Mouse (Mus musculus) heart, embryonic 14.5 days (tissue): Measurements from ENCODE around the gene Mdga2. TPM values are rescaled to one million over a fixed set of nuclear protein-coding genes. Genes with fewer than 3 reads are reported as not detected.

ENCODE experiments used
- ATAC-seq: fragments of 200-750 bp; cut with Nextera tagmentation; 2 replicates; pipeline ENCODE4 v1.8.0; 2017; ENCODE audit warnings: low read depth, moderate TSS enrichment; ENCODE audit not compliant: insufficient number of reproducible peaks, insufficient read depth, low FRiP score
- H3K27ac ChIP-seq, 2 experiments: fragments of 200-500 bp in 1 of 2; fragments of 300-500 bp in 1 of 2; sonication (generic) in 1 of 2; replicated peaks in 1 of 2; 2 replicates each; pipeline ENCODE4 v1.5.1; 2012 to 2014; ENCODE audit warnings: low read depth in 2 of 2, low read length in 2 of 2, control low read depth in 1 of 2, mild to moderate bottlenecking in 1 of 2, mixed read lengths in 1 of 2; ENCODE audit not compliant: control insufficient read depth in 1 of 2, insufficient read depth in 1 of 2
- H3K27me3 ChIP-seq: fragments of 300-500 bp; sonication (generic); 2 replicates; pipeline ENCODE4 v1.6.1; 2014; ENCODE audit warnings: mild to moderate bottlenecking, low read length, control low read depth; ENCODE audit not compliant: control insufficient read depth, insufficient read depth
- H3K36me3 ChIP-seq: fragments of 300-500 bp; sonication (generic); 2 replicates; pipeline ENCODE4 v1.6.1; 2014; ENCODE audit warnings: mild to moderate bottlenecking, control low read depth, low read length, mixed read lengths; ENCODE audit not compliant: control insufficient read depth, insufficient read depth
- H3K4me1 ChIP-seq, 2 experiments: fragments of 200-500 bp in 1 of 2; fragments of 300-500 bp in 1 of 2; sonication (generic) in 1 of 2; 2 replicates each; pipeline ENCODE4 v1.6.1; 2012 to 2014; ENCODE audit warnings: low read length in 2 of 2, control low read depth in 1 of 2, mixed read lengths in 1 of 2; ENCODE audit not compliant: control insufficient read depth in 2 of 2, insufficient read depth in 2 of 2
- H3K4me2 ChIP-seq: fragments of 300-500 bp; sonication (generic); 2 replicates; pipeline ENCODE4 v1.6.1; 2014; ENCODE audit warnings: mild to moderate bottlenecking, low read length
- H3K4me3 ChIP-seq, 2 experiments: fragments of 200-500 bp in 1 of 2; fragments of 300-500 bp in 1 of 2; sonication (generic) in 1 of 2; 2 replicates each; pipeline ENCODE4 v1.5.1; 2012 to 2014; ENCODE audit warnings: low read length in 2 of 2, mild to moderate bottlenecking in 2 of 2, control low read depth in 1 of 2, low read depth in 1 of 2, moderate library complexity in 1 of 2; ENCODE audit not compliant: control insufficient read depth in 1 of 2, insufficient read depth in 1 of 2
- H3K9ac ChIP-seq: fragments of 300-500 bp; sonication (generic); 2 replicates; pipeline ENCODE4 v1.6.1; 2014; ENCODE audit warnings: mild to moderate bottlenecking, low read length
- H3K9me3 ChIP-seq: fragments of 300-500 bp; sonication (generic); 2 replicates; pipeline ENCODE4 v1.6.1; 2016; ENCODE audit warnings: low read length, control low read depth; ENCODE audit not compliant: control insufficient read depth
- WGBS: fragments of 180-500 bp; shearing (Covaris S2); extraction: QIAGEN DNeasy Blood & Tissue Kit; methylation state at CpG from one replicate; pipeline ENCODE4 v1.1.7; 2014; 5-methylcytosine and 5-hydroxymethylcytosine counted together
- polyA plus RNA-seq: library from polyadenylated mRNA; unstranded; fragments of >200 nt; fragmentation: Nextera tagmentation; extraction: Ambion mirVana; gene quantifications from 2 replicates; pipeline ENCODE4 v1.2.1, GENCODE M21; 2014

The Mdga2 gene
- polyA plus RNA-seq, 1 experiment from 2014 or later = 0.34 TPM

DNA sequence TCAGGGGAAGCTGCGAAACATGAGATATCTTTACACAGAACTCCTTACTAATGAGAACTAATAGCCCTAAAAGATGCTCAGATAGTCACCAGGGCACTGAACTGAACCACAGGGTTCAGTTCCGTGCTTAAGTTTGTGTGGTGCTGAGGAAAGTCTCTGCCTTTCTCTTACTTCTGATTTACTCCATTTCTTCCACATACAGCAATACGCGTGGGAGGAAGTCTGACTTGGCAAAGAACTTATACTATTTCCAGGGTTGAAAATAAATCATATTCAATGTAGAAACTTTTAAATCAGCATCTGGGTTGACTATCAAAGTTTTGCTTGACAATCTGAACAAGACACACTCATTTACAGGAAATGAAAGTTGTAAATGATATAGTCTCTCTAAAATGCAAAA, 180.5 kb downstream of the Mdga2 start:
- Histone ChIP-seq H3K27me3 (no peaks in the 10 kb centered on the region), H3K27ac (no peak overlapping the region), H3K9me3 (no peaks in the 10 kb centered on the region), H3K36me3 (no peaks in the 10 kb centered on the region), H3K9ac (no peak overlapping the region), H3K4me2 (no peak overlapping the region), H3K4me1 (no peaks in the 10 kb centered on the region), H3K4me3 (no peak overlapping the region)
- no peak for ATAC-seq
- 74% methylated on average over 4 of the region's 4 CpGs for WGBS

DNA sequence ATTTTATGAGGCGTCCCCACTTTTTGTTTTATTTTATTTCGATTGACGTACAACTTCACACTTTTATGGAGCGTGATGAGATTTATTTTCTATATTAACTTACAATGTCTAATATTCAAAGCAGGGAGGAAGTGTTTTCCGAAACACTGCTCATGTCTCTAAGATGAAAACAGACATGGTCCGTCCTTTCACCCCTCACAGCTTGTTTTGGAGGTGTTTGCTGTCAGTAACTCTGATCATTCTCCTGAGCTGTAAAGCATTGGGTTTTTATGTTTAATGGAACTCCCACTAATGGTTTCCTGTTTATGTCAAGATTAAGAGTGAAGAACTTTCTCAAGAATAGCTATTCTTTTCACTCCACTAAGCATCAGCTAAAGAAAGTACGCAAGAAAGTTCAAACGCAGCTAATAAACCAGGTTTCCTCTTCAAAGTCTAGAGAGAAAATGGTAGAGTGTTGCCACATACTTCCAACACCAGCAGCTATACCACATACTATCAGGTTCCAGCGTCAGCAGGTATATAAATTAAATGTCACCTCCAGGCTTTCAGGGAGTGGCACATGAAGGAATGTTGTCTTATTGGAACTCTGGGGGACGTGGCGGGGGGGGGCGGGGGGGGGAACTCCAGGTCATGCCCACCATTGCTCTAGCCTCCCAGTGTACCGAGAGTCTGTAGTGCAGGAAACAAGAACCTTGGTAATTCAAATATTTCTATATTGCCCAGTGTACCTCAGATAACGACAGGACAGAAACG, 186.7 kb downstream of the Mdga2 start:
- Histone ChIP-seq H3K4me3 (no peak overlapping the region), H3K27me3 (no peaks in the 10 kb centered on the region), H3K27ac (no peak overlapping the region), H3K36me3 (no peaks in the 10 kb centered on the region), H3K4me2 (no peak overlapping the region), H3K9me3 (no peaks in the 10 kb centered on the region), H3K4me1 (no peaks in the 10 kb centered on the region), H3K9ac (no peak overlapping the region)
- ATAC-seq = no peak
- 81% methylated on average over 15 of the region's 15 CpGs for WGBS

DNA sequence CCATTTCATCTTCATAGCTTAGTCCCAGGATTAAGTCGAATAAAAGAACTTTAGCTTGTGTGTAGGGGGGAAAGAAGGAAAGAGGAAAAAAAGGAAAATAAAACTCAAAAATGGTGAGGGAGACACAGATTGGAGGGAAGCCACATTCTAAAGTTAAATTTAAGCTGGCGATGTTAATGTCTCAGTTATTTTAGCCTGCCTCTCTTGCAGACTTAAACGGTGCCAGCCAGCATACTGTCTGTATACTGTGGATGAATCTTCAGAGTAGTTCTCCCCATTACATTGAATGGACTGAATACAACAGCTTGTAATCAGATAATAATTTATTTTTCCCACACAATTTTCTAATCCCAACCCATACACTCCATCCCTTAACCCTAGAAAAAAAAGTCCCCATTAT, 205.2 kb downstream of the Mdga2 start:
- 83% methylated on average over 3 of the region's 3 CpGs for WGBS
- Histone ChIP-seq H3K9ac (no peak overlapping the region), H3K4me3 (no peak overlapping the region), H3K27me3 (no peaks in the 10 kb centered on the region), H3K4me2 (no peak overlapping the region), H3K36me3 (no peaks in the 10 kb centered on the region), H3K27ac (no peak overlapping the region), H3K4me1 (no peaks in the 10 kb centered on the region), H3K9me3 (no peaks in the 10 kb centered on the region)
- ATAC-seq = no peak

DNA sequence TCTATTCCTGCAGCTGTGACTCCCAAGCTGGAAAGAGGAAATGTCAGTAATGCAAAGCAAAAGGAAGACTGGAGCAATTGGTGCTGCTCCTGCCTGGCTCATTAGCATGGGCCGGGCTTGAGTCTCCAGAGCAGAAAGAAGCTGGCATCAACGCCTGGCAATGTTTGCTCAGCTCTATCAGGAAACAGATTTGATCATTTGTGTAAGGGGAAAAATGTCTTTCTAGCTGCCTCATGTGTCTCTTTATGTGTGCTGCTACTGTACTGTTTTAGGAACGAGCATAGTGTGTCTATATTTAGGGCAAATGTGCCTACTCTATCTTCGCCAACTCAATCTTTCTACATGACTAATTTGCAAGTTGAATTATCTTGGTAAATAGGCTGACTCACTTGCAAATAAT, 211.0 kb downstream of the Mdga2 start:
- Histone ChIP-seq H3K27me3 (no peaks in the 10 kb centered on the region), H3K4me3 (no peak overlapping the region), H3K4me2 (no peak overlapping the region), H3K9ac (no peak overlapping the region), H3K4me1 (no peaks in the 10 kb centered on the region), H3K9me3 (no peaks in the 10 kb centered on the region), H3K27ac (peak overlapping the region in 1 of 2 experiments; percentile 38; a peak in 1 of 4 replicates), H3K36me3 (no peaks in the 10 kb centered on the region)
- ATAC-seq = no peak
- 38% methylated on average over 4 of the region's 4 CpGs for WGBS

DNA sequence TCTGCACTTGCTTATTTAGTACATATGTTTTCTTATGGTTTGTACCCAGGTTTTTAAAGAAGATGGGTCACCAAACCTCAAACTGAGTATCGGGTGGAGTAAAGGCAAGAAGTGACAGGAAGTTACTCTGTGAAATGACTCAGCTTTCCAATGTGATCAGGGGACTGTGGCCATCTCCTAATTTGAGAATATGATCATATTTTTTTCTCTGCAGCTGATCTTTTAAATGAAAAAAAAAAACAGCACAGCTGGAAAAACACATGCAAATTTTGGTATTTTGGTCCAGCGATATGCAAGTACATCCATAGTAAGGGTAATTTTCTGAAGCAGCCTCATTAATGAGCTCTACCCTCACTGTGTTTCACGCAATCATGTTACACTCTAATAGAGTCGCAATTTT, 212.0 kb downstream of the Mdga2 start:
- 83% methylated on average over 4 of the region's 4 CpGs for WGBS
- no peak for ATAC-seq
- H3K9ac ChIP-seq = no peak overlapping the region

DNA sequence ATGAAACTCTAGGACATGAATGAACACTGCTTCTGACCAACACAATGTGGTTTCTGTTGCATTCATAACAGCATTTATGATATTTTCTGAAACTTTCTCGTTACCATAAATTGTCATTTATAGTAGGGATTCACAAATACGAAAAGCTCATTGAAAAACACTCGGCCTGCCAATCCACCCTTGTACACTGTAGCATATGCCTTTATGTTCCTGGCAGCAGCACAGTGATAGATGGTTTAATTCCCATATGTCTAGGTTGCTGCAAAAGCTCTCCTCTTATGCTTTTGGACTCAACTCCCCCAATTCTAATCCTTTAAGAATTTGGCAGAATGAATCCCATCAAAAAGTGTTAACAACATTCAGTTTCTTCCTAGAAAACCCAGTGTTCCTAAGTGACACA, 213.2 kb downstream of the Mdga2 start:
- no peaks in the 10 kb centered on the region for H3K36me3 ChIP-seq
- no peaks in the 10 kb centered on the region for H3K4me1 ChIP-seq
- no peak overlapping the region for H3K4me3 ChIP-seq
- no peak overlapping the region for H3K27ac ChIP-seq
- H3K4me2 ChIP-seq = no peak overlapping the region
- no peak overlapping the region for H3K9ac ChIP-seq
- no peaks in the 10 kb centered on the region for H3K9me3 ChIP-seq
- 70% methylated on average over 3 of the region's 3 CpGs for WGBS
- no peak for ATAC-seq
- no peaks in the 10 kb centered on the region for H3K27me3 ChIP-seq

More for the DNA sequence above, 212.0 kb downstream of the Mdga2 start:
- Histone ChIP-seq H3K9me3 (no peaks in the 10 kb centered on the region), H3K4me2 (no peak overlapping the region), H3K4me3 (no peak overlapping the region), H3K4me1 (no peaks in the 10 kb centered on the region), H3K27me3 (no peaks in the 10 kb centered on the region), H3K36me3 (no peaks in the 10 kb centered on the region), H3K27ac (no peak overlapping the region)

DNA sequence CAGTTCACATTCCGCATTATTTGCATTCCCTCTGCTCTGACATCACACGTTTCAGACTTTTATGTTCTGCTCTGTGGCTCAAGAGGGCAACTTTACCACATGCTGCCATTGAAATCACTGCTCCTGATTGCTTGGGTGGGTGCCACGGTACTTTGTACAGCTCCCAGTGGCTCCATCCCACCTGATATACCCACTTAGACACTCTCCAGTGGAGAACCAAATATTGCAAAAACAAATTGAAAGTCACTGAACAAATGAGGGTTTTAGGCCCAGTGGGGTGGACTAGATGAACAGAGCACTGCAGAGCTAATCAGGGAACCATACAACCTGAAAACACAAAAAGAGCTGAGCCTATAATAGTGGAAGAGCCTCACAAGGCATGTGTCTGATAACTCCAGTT, 268.2 kb downstream of the Mdga2 start:
- H3K27ac ChIP-seq = no peak overlapping the region
- H3K27me3 ChIP-seq = no peaks in the 10 kb centered on the region
- no peak overlapping the region for H3K4me3 ChIP-seq
- no peak overlapping the region for H3K4me2 ChIP-seq
- no peak for ATAC-seq
- WGBS = 46% methylated on average over 3 of the region's 3 CpGs
- no peak overlapping the region for H3K9ac ChIP-seq
- H3K36me3 ChIP-seq = no peaks in the 10 kb centered on the region
- H3K9me3 ChIP-seq = no peaks in the 10 kb centered on the region
- no peaks in the 10 kb centered on the region for H3K4me1 ChIP-seq

DNA sequence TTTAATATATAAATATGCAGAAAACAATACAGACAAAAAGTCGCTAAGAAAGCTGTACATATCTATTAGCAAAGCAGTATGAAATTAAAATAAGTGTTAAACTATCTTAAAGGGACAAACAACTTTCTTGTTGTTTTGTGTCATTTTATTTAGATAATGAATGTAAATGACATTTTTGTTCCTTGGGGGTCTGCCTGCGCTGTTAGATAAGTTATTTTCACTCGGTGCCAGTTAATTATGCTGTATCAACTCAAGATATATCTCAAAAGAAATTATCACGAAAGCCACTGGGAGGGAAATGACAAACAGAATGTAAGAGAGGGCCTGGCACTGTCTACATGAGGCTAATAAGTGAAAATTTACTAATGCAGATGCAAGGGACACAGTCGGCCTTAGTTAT, 306.6 kb downstream of the Mdga2 start:
- Histone ChIP-seq H3K27ac (no peak overlapping the region), H3K4me3 (no peak overlapping the region), H3K9me3 (no peaks in the 10 kb centered on the region), H3K27me3 (no peaks in the 10 kb centered on the region), H3K9ac (no peak overlapping the region), H3K36me3 (no peaks in the 10 kb centered on the region), H3K4me2 (no peak overlapping the region), H3K4me1 (no peaks in the 10 kb centered on the region)
- 79% methylated on average over 5 of the region's 5 CpGs for WGBS
- no peak for ATAC-seq
